Mouse (Mus musculus) heart, embryonic 10.5 days (tissue): Measurements from ENCODE around the gene Mlx. TPM values are rescaled to one million over a fixed set of nuclear protein-coding genes. Genes with fewer than 3 reads are reported as not detected.

Experiments
- DNase-seq: peaks from one replicate; pipeline ENCODE4 v3.0.0-alpha.2; 2017; ENCODE audit warnings: low spot score
- H3K27ac ChIP-seq: fragments of 300-500 bp; sonication (generic); 2 replicates; pipeline ENCODE4 v1.5.1; 2016; ENCODE audit warnings: mild to moderate bottlenecking
- H3K27me3 ChIP-seq: fragments of 300-500 bp; sonication (generic); 2 replicates; pipeline ENCODE4 v1.6.1; 2016; ENCODE audit warnings: mild to moderate bottlenecking; ENCODE audit not compliant: poor library complexity, insufficient read depth, severe bottlenecking
- H3K36me3 ChIP-seq: fragments of 300-500 bp; sonication (generic); 2 replicates; pipeline ENCODE4 v1.6.1; 2016; ENCODE audit warnings: mild to moderate bottlenecking, moderate library complexity
- H3K4me1 ChIP-seq: fragments of 300-500 bp; sonication (generic); 2 replicates; pipeline ENCODE4 v1.6.1; 2016; ENCODE audit warnings: mild to moderate bottlenecking
- H3K4me3 ChIP-seq: fragments of 300-500 bp; sonication (generic); 2 replicates; pipeline ENCODE4 v1.5.1; 2016; ENCODE audit warnings: mild to moderate bottlenecking, moderate library complexity
- H3K9me3 ChIP-seq: fragments of 300-500 bp; sonication (generic); 2 replicates; pipeline ENCODE4 v1.6.1; 2016; ENCODE audit warnings: mild to moderate bottlenecking, moderate library complexity
- WGBS: fragments of 180-500 bp; shearing (Covaris S2); methylation state at CpG from one replicate; pipeline ENCODE4 v1.1.7; 2016; 5-methylcytosine and 5-hydroxymethylcytosine counted together
- microRNA-seq: library from miRNA; unstranded; fragments of <30 nt; microRNA quantifications from one replicate; pipeline ENCODE4, GENCODE M21; 2017
- polyA plus RNA-seq: library from polyadenylated mRNA; unstranded; fragments of >200 nt; fragmentation: Nextera tagmentation; extraction: Ambion mirVana; gene quantifications from 2 replicates; pipeline ENCODE4 v1.2.1, GENCODE M21; 2016

Mlx gene
- polyA plus RNA-seq, 1 experiment from 2014 or later = 52.0 TPM

DNA sequence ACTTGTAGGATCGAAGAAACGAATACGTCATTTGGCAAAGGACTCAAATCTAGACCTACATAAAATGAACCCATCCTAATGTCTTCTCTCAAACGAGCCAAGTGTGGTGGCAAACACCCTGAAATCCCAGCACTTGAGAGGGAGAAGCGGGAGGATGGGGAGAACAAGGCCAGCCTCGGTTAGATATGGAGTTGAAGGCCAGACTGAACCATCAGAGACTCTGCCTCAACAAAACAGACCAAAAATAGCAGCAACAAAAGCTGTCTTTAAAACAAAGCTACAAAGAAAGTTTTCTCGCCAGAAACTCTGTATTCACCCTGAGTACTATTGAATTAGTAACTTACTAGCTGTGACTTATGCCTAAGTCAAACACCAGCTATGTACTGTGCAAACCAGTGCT, 49.9 kb downstream of the Mlx start:
- no peaks in the 10 kb centered on the region for H3K36me3 ChIP-seq
- no peak overlapping the region for H3K4me3 ChIP-seq
- H3K27ac ChIP-seq = no peak overlapping the region
- peaks cover 19% of the 10 kb centered on the region; the same call in 1 of the 2 replicates for H3K27me3 ChIP-seq
- no peak for DNase-seq
- H3K9me3 ChIP-seq = no peaks in the 10 kb centered on the region
- WGBS = 76% methylated on average over 7 of the region's 7 CpGs
- H3K4me1 ChIP-seq = peaks cover 18% of the 10 kb centered on the region

- Histone ChIP-seq H3K36me3 (no peaks in the 10 kb centered on the region), H3K4me1 (peaks cover 22% of the 10 kb centered on the region), H3K9me3 (no peaks in the 10 kb centered on the region), H3K4me3 (peak overlapping the region; percentile 32; the same call in 1 of the 2 replicates), H3K27me3 (peaks cover 19% of the 10 kb centered on the region; the same call in 1 of the 2 replicates), H3K27ac (peak overlapping the region; percentile 5; the same call in 1 of the 2 replicates)
- WGBS = 27% methylated on average over 15 of the region's 15 CpGs
- no peak for DNase-seq
Measured at GRCm38 (mm10) chr11:101138536-101139181, 51.6 kb downstream of the Mlx start.

GRCm38 (mm10) chr11:101140164-101140819, 53.2 kb downstream of the Mlx start:
- Histone ChIP-seq H3K4me1 (peaks cover 27% of the 10 kb centered on the region), H3K9me3 (no peaks in the 10 kb centered on the region), H3K36me3 (no peaks in the 10 kb centered on the region), H3K27ac (peak overlapping the region; percentile 71), H3K27me3 (peaks cover 19% of the 10 kb centered on the region; the same call in 1 of the 2 replicates), H3K4me3 (peak overlapping the region; percentile 59)
- peak; percentile 80 for DNase-seq
- 35% methylated on average over 27 of the region's 27 CpGs for WGBS

- Histone ChIP-seq H3K4me1 (peaks cover 27% of the 10 kb centered on the region), H3K27me3 (peaks cover 19% of the 10 kb centered on the region; the same call in 1 of the 2 replicates), H3K36me3 (no peaks in the 10 kb centered on the region), H3K4me3 (no peak overlapping the region), H3K27ac (no peak overlapping the region), H3K9me3 (no peaks in the 10 kb centered on the region)
- 81% methylated on average over 8 of the region's 8 CpGs for WGBS
- DNase-seq = no peak
Measured at GRCm38 (mm10) chr11:101141088-101141487, 54.0 kb downstream of the Mlx start.

Small RNA genes lying within 50 kb of the gene (microRNA-seq; reads per million reads assigned to microRNA genes)
- not detected for gene Gm27626

Other genes starting within 250 kb of the Mlx start
- 25.7 and 30.1 TPM in 2 replicates for gene Stat5b, start 236.6 kb upstream of the Mlx start, polyA plus RNA-seq
- gene Stat5a, start 227.9 kb upstream of the Mlx start, polyA plus RNA-seq = 6.2 and 6.6 TPM in 2 replicates
- 33.7 and 41.5 TPM in 2 replicates for gene Stat3, start 147.7 kb upstream of the Mlx start, polyA plus RNA-seq
- 139 and 252 TPM in 2 replicates for gene Cavin1, start 116.4 kb upstream of the Mlx start, polyA plus RNA-seq
- gene Atp6v0a1, start 77.8 kb upstream of the Mlx start, polyA plus RNA-seq = 54.4 and 66.3 TPM in 2 replicates
- 13.9 and 15.8 TPM in 2 replicates for gene Naglu, start 17.3 kb upstream of the Mlx start, polyA plus RNA-seq
- gene Hsd17b1, start 8.9 kb upstream of the Mlx start, polyA plus RNA-seq = 0.21 TPM in 1 of 2 replicates, not detected in the other
- 36.5 and 37.0 TPM in 2 replicates for gene Coasy, start 4.7 kb upstream of the Mlx start, polyA plus RNA-seq
- gene Psmc3ip, start 8.2 kb downstream of the Mlx start, polyA plus RNA-seq = 29.6 and 40.8 TPM in 2 replicates
- gene Retreg3, start 32.6 kb downstream of the Mlx start, polyA plus RNA-seq = 12.6 and 13.0 TPM in 2 replicates
- gene Tubg1, start 32.7 kb downstream of the Mlx start, polyA plus RNA-seq = 103 and 110 TPM in 2 replicates
- gene Tubg2, start 68.6 kb downstream of the Mlx start, polyA plus RNA-seq = 3.0 and 4.2 TPM in 2 replicates
- 0.39 and 0.44 TPM in 2 replicates for gene Cntnap1, start 83.2 kb downstream of the Mlx start, polyA plus RNA-seq
- gene Plekhh3, start 84.1 kb downstream of the Mlx start, polyA plus RNA-seq = 5.6 and 6.4 TPM in 2 replicates
- gene Ccr10, start 88.2 kb downstream of the Mlx start, polyA plus RNA-seq = 0.16 and 0.19 TPM in 2 replicates
- 12.9 and 13.3 TPM in 2 replicates for gene Ezh1, start 139.2 kb downstream of the Mlx start, polyA plus RNA-seq
- gene Ramp2, start 158.8 kb downstream of the Mlx start, polyA plus RNA-seq = 166 and 202 TPM in 2 replicates
- 130 and 137 TPM in 2 replicates for gene Vps25, start 166.4 kb downstream of the Mlx start, polyA plus RNA-seq
- gene Wnk4, start 173.3 kb downstream of the Mlx start, polyA plus RNA-seq = 13.9 and 14.8 TPM in 2 replicates
- gene Cntd1, start 191.7 kb downstream of the Mlx start, polyA plus RNA-seq = 0.79 and 1.6 TPM in 2 replicates
- 189 and 198 TPM in 2 replicates for gene Coa3, start 191.8 kb downstream of the Mlx start, polyA plus RNA-seq
- gene Becn1, start 215.0 kb downstream of the Mlx start, polyA plus RNA-seq = 148 and 165 TPM in 2 replicates
- 151 and 177 TPM in 2 replicates for gene Psme3, start 228.9 kb downstream of the Mlx start, polyA plus RNA-seq
- 1.3 and 1.4 TPM in 2 replicates for gene Aoc2, start 237.8 kb downstream of the Mlx start, polyA plus RNA-seq
- 0.06 and 0.14 TPM in 2 replicates for gene Aoc3, start 243.3 kb downstream of the Mlx start, polyA plus RNA-seq